Mouse (Mus musculus): ENCODE data around the gene Jdp2. TPM values are rescaled to one million over a fixed set of nuclear protein-coding genes. Genes with fewer than 3 reads are reported as not detected.
"Not testable (repeated sequence)": the region's sequence is repeated elsewhere in the genome, so short reads cannot be mapped to it uniquely, and the experiment has no call there.

Gene Jdp2
- polyA plus RNA-seq, 1 experiment from 2014 or later: 0.17 TPM

GRCm38 (mm10) chr12:85640852-85641563, 42.2 kb downstream of the Jdp2 start:
- Histone ChIP-seq H3K4me2 (no peak overlapping the region), H3K27ac (no peak overlapping the region), H3K36me3 (no peaks in the 10 kb centered on the region), H3K9me3 (replicated peaks) (no peaks in the 10 kb centered on the region), H3K4me1 (peaks cover 13% of the 10 kb centered on the region; the same call in 1 of the 2 replicates), H3K9ac (no peak overlapping the region), H3K4me3 (no peak overlapping the region), H3K27me3 (replicated peaks) (no peaks in the 10 kb centered on the region)
- 24% methylated on average over 10 of the region's 10 CpGs for WGBS (ENCODE audit: insufficient replicate concordance)
- ATAC-seq: no peak; the same call in 1 of the 2 replicates

- Histone ChIP-seq H3K9me3 (replicated peaks) (no peaks in the 10 kb centered on the region), H3K27ac (no peak overlapping the region), H3K36me3 (no peaks in the 10 kb centered on the region), H3K4me3 (no peak overlapping the region), H3K9ac (no peak overlapping the region), H3K4me2 (no peak overlapping the region), H3K4me1 (peaks cover 13% of the 10 kb centered on the region; the same call in 1 of the 2 replicates), H3K27me3 (replicated peaks) (no peaks in the 10 kb centered on the region)
- ATAC-seq: no peak
- WGBS (ENCODE audit: insufficient replicate concordance): 51% methylated on average over 4 of the region's 4 CpGs
Observed at GRCm38 (mm10) chr12:85641564-85641931, 42.7 kb downstream of the Jdp2 start.

GRCm38 (mm10) chr12:85643735-85644134, 44.9 kb downstream of the Jdp2 start:
- WGBS (ENCODE audit: insufficient replicate concordance): 57% methylated on average over 5 of the region's 5 CpGs
- Histone ChIP-seq H3K4me3 (no peak overlapping the region), H3K4me1 (peaks cover 13% of the 10 kb centered on the region; the same call in 1 of the 2 replicates), H3K4me2 (no peak overlapping the region), H3K27me3 (replicated peaks) (no peaks in the 10 kb centered on the region), H3K27ac (no peak overlapping the region), H3K9ac (no peak overlapping the region), H3K36me3 (no peaks in the 10 kb centered on the region), H3K9me3 (replicated peaks) (no peaks in the 10 kb centered on the region)
- ATAC-seq: no peak

GRCm38 (mm10) chr12:85645664-85646063, 46.8 kb downstream of the Jdp2 start:
- Histone ChIP-seq H3K4me2 (no peak overlapping the region), H3K36me3 (no peaks in the 10 kb centered on the region), H3K27me3 (replicated peaks) (no peaks in the 10 kb centered on the region), H3K4me1 (peaks cover 9% of the 10 kb centered on the region; the same call in 1 of the 2 replicates), H3K27ac (no peak overlapping the region), H3K9ac (no peak overlapping the region), H3K9me3 (replicated peaks) (no peaks in the 10 kb centered on the region), H3K4me3 (no peak overlapping the region)
- WGBS (ENCODE audit: insufficient replicate concordance): 71% methylated on average over 4 of the region's 4 CpGs
- ATAC-seq: no peak

GRCm38 (mm10) chr12:85647346-85647745, 48.5 kb downstream of the Jdp2 start:
- no peak for ATAC-seq
- H3K4me1 ChIP-seq: no peaks in the 10 kb centered on the region
- H3K4me3 ChIP-seq: no peak overlapping the region
- H3K27ac ChIP-seq: no peak overlapping the region
- H3K36me3 ChIP-seq: no peaks in the 10 kb centered on the region
- H3K9me3 ChIP-seq (replicated peaks): no peaks in the 10 kb centered on the region
- 30% methylated on average over 10 of the region's 10 CpGs for WGBS (ENCODE audit: insufficient replicate concordance)
- no peaks in the 10 kb centered on the region for H3K27me3 ChIP-seq (replicated peaks)
- no peak overlapping the region for H3K9ac ChIP-seq
- H3K4me2 ChIP-seq: no peak overlapping the region

- Histone ChIP-seq H3K9me3 (replicated peaks) (no peaks in the 10 kb centered on the region), H3K4me1 (no peaks in the 10 kb centered on the region), H3K36me3 (no peaks in the 10 kb centered on the region), H3K27ac (no peak overlapping the region), H3K27me3 (replicated peaks) (no peaks in the 10 kb centered on the region), H3K9ac (no peak overlapping the region), H3K4me3 (no peak overlapping the region), H3K4me2 (no peak overlapping the region)
- 22% methylated on average over 1 of the region's 1 CpGs for WGBS (ENCODE audit: insufficient replicate concordance)
- no peak for ATAC-seq
Observed at GRCm38 (mm10) chr12:85647955-85648354, 49.1 kb downstream of the Jdp2 start.

GRCm38 (mm10) chr12:85659319-85659718, 60.5 kb downstream of the Jdp2 start:
- H3K27ac ChIP-seq: no peak overlapping the region
- no peak overlapping the region for H3K4me3 ChIP-seq
- H3K4me1 ChIP-seq: no peaks in the 10 kb centered on the region
- no peaks in the 10 kb centered on the region for H3K9me3 ChIP-seq (replicated peaks)
- no peaks in the 10 kb centered on the region for H3K27me3 ChIP-seq (replicated peaks)
- H3K36me3 ChIP-seq: no peaks in the 10 kb centered on the region
- no peak for ATAC-seq
- 25% methylated on average over 2 of the region's 2 CpGs for WGBS (ENCODE audit: insufficient replicate concordance)
- no peak overlapping the region for H3K9ac ChIP-seq
- H3K4me2 ChIP-seq: no peak overlapping the region

- ATAC-seq: no peak
- no peaks in the 10 kb centered on the region for H3K27me3 ChIP-seq (replicated peaks)
- H3K4me2 ChIP-seq: no peak overlapping the region
- H3K4me3 ChIP-seq: no peak overlapping the region
- WGBS (ENCODE audit: insufficient replicate concordance): 77% methylated on average over 12 of the region's 12 CpGs
- H3K27ac ChIP-seq: no peak overlapping the region
- no peaks in the 10 kb centered on the region for H3K4me1 ChIP-seq
- H3K9ac ChIP-seq: no peak overlapping the region
- no peaks in the 10 kb centered on the region for H3K9me3 ChIP-seq (replicated peaks)
- no peaks in the 10 kb centered on the region for H3K36me3 ChIP-seq
Observed at GRCm38 (mm10) chr12:85660855-85661254, 62.0 kb downstream of the Jdp2 start.

- H3K4me2 ChIP-seq; H3K4me1 ChIP-seq; H3K27ac ChIP-seq; H3K27me3 ChIP-seq (replicated peaks); ATAC-seq; H3K9me3 ChIP-seq (replicated peaks); H3K9ac ChIP-seq; H3K36me3 ChIP-seq; H3K4me3 ChIP-seq: not testable (repeated sequence)
- WGBS (ENCODE audit: insufficient replicate concordance): 69% methylated on average over 8 of the region's 8 CpGs
Observed at GRCm38 (mm10) chr12:85662232-85662631, 63.4 kb downstream of the Jdp2 start.

GRCm38 (mm10) chr12:85662896-85663295, 64.1 kb downstream of the Jdp2 start:
- H3K4me2 ChIP-seq: no peak overlapping the region
- 9% methylated on average over 9 of the region's 9 CpGs for WGBS (ENCODE audit: insufficient replicate concordance)
- H3K9me3 ChIP-seq (replicated peaks): no peaks in the 10 kb centered on the region
- H3K4me1 ChIP-seq: peaks cover 9% of the 10 kb centered on the region; the same call in 1 of the 2 replicates
- ATAC-seq: no peak
- no peak overlapping the region for H3K9ac ChIP-seq
- H3K27ac ChIP-seq: no peak overlapping the region
- no peak overlapping the region for H3K4me3 ChIP-seq
- H3K36me3 ChIP-seq: no peaks in the 10 kb centered on the region
- no peaks in the 10 kb centered on the region for H3K27me3 ChIP-seq (replicated peaks)

GRCm38 (mm10) chr12:85666112-85666511, 67.3 kb downstream of the Jdp2 start:
- H3K36me3 ChIP-seq: no peaks in the 10 kb centered on the region
- ATAC-seq: no peak
- WGBS (ENCODE audit: insufficient replicate concordance): 57% methylated on average over 8 of the region's 8 CpGs

GRCm38 (mm10) chr12:85667071-85667470, 68.2 kb downstream of the Jdp2 start:
- H3K9me3 ChIP-seq (replicated peaks): no peaks in the 10 kb centered on the region
- no peaks in the 10 kb centered on the region for H3K36me3 ChIP-seq
- WGBS (ENCODE audit: insufficient replicate concordance): 77% methylated on average over 7 of the region's 7 CpGs
- H3K4me3 ChIP-seq: no peak overlapping the region
- H3K4me1 ChIP-seq: peaks cover 9% of the 10 kb centered on the region; the same call in 1 of the 2 replicates
- H3K27ac ChIP-seq: no peak overlapping the region
- H3K27me3 ChIP-seq (replicated peaks): no peaks in the 10 kb centered on the region
- ATAC-seq: no peak
- no peak overlapping the region for H3K9ac ChIP-seq
- no peak overlapping the region for H3K4me2 ChIP-seq

More at GRCm38 (mm10) chr12:85666112-85666511, 67.3 kb downstream of the Jdp2 start:
- Histone ChIP-seq H3K27ac (no peak overlapping the region), H3K27me3 (replicated peaks) (no peaks in the 10 kb centered on the region), H3K4me3 (no peak overlapping the region), H3K9ac (no peak overlapping the region), H3K4me2 (no peak overlapping the region), H3K9me3 (replicated peaks) (no peaks in the 10 kb centered on the region), H3K4me1 (peaks cover 9% of the 10 kb centered on the region; the same call in 1 of the 2 replicates)

- ATAC-seq: no peak
Observed at GRCm38 (mm10) chr12:85668696-85669095, 69.9 kb downstream of the Jdp2 start.

More at GRCm38 (mm10) chr12:85668696-85669095, 69.9 kb downstream of the Jdp2 start:
- H3K4me3 ChIP-seq: no peak overlapping the region
- no peak overlapping the region for H3K27ac ChIP-seq
- H3K27me3 ChIP-seq (replicated peaks): no peaks in the 10 kb centered on the region
- no peak overlapping the region for H3K4me2 ChIP-seq
- WGBS (ENCODE audit: insufficient replicate concordance): 58% methylated on average over 3 of the region's 3 CpGs
- no peaks in the 10 kb centered on the region for H3K9me3 ChIP-seq (replicated peaks)
- H3K4me1 ChIP-seq: peaks cover 9% of the 10 kb centered on the region; the same call in 1 of the 2 replicates
- no peaks in the 10 kb centered on the region for H3K36me3 ChIP-seq
- H3K9ac ChIP-seq: no peak overlapping the region

All from liver, embryonic 12.5 days (tissue).